Mouse (Mus musculus) heart, embryonic 12.5 days (tissue): Measurements from ENCODE around the gene Tead1. TPM values are rescaled to one million over a fixed set of nuclear protein-coding genes. Genes with fewer than 3 reads are reported as not detected.

Source experiments
- ATAC-seq: fragments of 200-750 bp; cut with Nextera tagmentation; 2 replicates; pipeline ENCODE4 v1.8.0; 2017; ENCODE audit warnings: moderate TSS enrichment, moderate library complexity; ENCODE audit not compliant: insufficient number of reproducible peaks, low FRiP score
- H3K27ac ChIP-seq: fragments of 300-500 bp; sonication (generic); 2 replicates; pipeline ENCODE4 v1.5.1; 2016; ENCODE audit warnings: mild to moderate bottlenecking, moderate library complexity; ENCODE audit not compliant: poor library complexity, severe bottlenecking
- H3K27me3 ChIP-seq: fragments of 300-500 bp; sonication (generic); replicated peaks from 2 replicates; pipeline ENCODE4 v1.6.1; 2016; ENCODE audit warnings: mild to moderate bottlenecking, moderate library complexity
- H3K36me3 ChIP-seq: fragments of 300-500 bp; sonication (generic); 2 replicates; pipeline ENCODE4 v1.6.1; 2016; ENCODE audit warnings: mild to moderate bottlenecking, moderate library complexity
- H3K4me1 ChIP-seq: fragments of 300-500 bp; sonication (generic); replicated peaks from 2 replicates; pipeline ENCODE4 v1.6.1; 2016; ENCODE audit warnings: mild to moderate bottlenecking
- H3K4me2 ChIP-seq: fragments of 300-500 bp; sonication (generic); 2 replicates; pipeline ENCODE4 v1.6.1; 2016; ENCODE audit warnings: mild to moderate bottlenecking, moderate library complexity
- H3K4me3 ChIP-seq: fragments of 300-500 bp; sonication (generic); 2 replicates; pipeline ENCODE4 v1.5.1; 2016; ENCODE audit warnings: mild to moderate bottlenecking
- H3K9ac ChIP-seq: fragments of 300-500 bp; sonication (generic); 2 replicates; pipeline ENCODE4 v1.6.1; 2016; ENCODE audit warnings: mild to moderate bottlenecking, moderate library complexity
- H3K9me3 ChIP-seq: fragments of 300-500 bp; sonication (generic); replicated peaks from 2 replicates; pipeline ENCODE4 v1.6.1; 2016; ENCODE audit warnings: mild to moderate bottlenecking, moderate library complexity
- WGBS: fragments of 180-500 bp; shearing (Covaris S2); methylation state at CpG from one replicate; pipeline ENCODE4 v1.1.7; 2016; 5-methylcytosine and 5-hydroxymethylcytosine counted together
- polyA plus RNA-seq: library from polyadenylated mRNA; unstranded; fragments of >200 nt; fragmentation: Nextera tagmentation; extraction: Ambion mirVana; gene quantifications from 2 replicates; pipeline ENCODE4 v1.2.1, GENCODE M21; 2016

Tead1 gene
- polyA plus RNA-seq, 1 experiment from 2014 or later = 33.9 TPM

DNA sequence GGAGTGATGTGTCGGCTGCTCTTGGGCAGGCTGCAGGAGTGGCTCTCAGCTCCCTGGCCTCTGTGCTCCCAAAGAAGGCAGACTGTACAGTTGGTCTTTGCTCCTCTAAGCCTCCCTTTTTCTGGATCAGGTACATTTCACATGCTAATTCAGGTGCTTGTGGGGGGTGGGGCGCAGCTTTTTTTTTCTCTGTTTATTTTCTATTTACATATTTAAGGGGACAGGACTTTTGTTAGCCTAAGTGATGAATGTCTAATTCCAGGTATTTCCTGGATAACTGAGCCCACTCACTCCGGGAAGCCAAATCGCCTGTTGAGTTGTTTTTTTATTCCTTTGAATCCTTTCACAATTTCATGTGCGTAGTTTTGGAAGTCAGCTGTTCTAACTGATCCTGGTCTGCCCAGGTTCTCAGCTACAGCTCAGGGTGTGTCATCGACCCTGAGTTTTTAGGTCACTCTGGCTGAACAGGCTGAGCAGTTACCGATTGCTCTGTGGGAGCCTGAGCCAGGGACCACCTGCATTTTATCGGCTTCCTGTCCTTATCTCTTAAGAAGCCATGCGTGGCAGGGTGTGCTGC, 9.4 kb downstream of the Tead1 start:
- Histone ChIP-seq H3K9ac (peak overlapping the region; percentile 57), H3K27ac (no peak overlapping the region; the same call in 1 of the 2 replicates), H3K4me3 (no peak overlapping the region)

GRCm38 (mm10) chr7:112690836-112691781, 12.0 kb downstream of the Tead1 start:
- 23% methylated on average over 7 of the region's 7 CpGs for WGBS
- peak overlapping the region; percentile 44; the same call in 1 of the 2 replicates for H3K27ac ChIP-seq
- H3K9ac ChIP-seq = no peak overlapping the region

More for the DNA sequence above, 9.4 kb downstream of the Tead1 start:
- WGBS = 23% methylated on average over 9 of the region's 9 CpGs
- no peaks in the 10 kb centered on the region for H3K27me3 ChIP-seq
- H3K4me1 ChIP-seq = peaks cover 96% of the 10 kb centered on the region
- H3K9me3 ChIP-seq = no peaks in the 10 kb centered on the region
- H3K4me2 ChIP-seq = peak overlapping the region; percentile 33
- no peak for ATAC-seq
- H3K36me3 ChIP-seq = no peaks in the 10 kb centered on the region

DNA sequence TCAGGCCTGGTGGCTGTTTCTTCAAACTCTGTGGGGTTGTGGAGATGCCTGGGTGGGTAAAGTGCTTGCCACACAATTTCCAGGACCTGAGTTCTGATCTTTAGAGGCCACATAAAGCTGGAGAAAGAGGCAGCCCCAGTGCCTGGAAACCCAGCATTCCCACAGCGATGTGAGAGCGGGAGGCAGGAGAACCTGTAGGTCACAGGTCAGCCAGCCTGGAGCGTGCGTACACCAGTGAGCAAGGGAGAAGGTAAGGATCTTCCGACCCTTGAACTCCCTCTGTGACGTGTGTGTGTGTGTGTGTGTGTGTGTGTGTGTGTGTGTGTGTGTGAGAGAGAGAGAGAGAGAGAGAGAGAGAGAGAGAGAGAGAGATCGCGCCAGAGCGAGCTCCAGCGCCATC, 14.4 kb downstream of the Tead1 start:
- no peak overlapping the region for H3K27ac ChIP-seq
- H3K9me3 ChIP-seq = no peaks in the 10 kb centered on the region
- H3K4me1 ChIP-seq = peaks cover 97% of the 10 kb centered on the region
- no peak overlapping the region for H3K9ac ChIP-seq
- no peak overlapping the region for H3K4me2 ChIP-seq
- no peak for ATAC-seq
- 81% methylated on average over 10 of the region's 10 CpGs for WGBS
- no peak overlapping the region for H3K4me3 ChIP-seq
- H3K27me3 ChIP-seq = no peaks in the 10 kb centered on the region
- H3K36me3 ChIP-seq = no peaks in the 10 kb centered on the region

More at GRCm38 (mm10) chr7:112690836-112691781, 12.0 kb downstream of the Tead1 start:
- Histone ChIP-seq H3K36me3 (no peaks in the 10 kb centered on the region), H3K9me3 (no peaks in the 10 kb centered on the region), H3K4me2 (0 out of 2 replicates have a peak overlapping the region, but pooled peaks have one; percentile 4), H3K27me3 (no peaks in the 10 kb centered on the region), H3K4me3 (no peak overlapping the region), H3K4me1 (peaks cover 96% of the 10 kb centered on the region)
- no peak for ATAC-seq

DNA sequence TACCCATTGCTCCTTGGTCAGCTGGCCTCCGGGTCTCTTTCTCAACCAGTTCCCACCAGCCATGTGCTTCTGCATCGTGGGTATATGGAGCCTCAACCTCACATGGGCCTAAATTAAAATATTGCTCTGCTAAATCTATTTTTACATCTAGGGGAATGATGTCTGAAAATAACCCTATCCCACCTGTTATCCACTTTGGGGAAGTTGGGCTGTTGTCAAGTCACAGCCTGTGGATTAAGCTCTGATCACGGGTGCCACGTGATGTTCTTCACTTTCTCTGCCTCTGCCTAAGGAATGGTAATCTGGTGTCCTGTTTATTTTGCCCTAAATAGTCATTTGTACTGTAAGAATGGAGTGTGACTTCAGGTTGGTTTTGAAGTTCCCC, 17.7 kb downstream of the Tead1 start:
- 26% methylated on average over 4 of the region's 4 CpGs for WGBS
- Histone ChIP-seq H3K4me3 (no peak overlapping the region), H3K27me3 (no peaks in the 10 kb centered on the region), H3K9ac (peak overlapping the region; percentile 58; the same call in 1 of the 2 replicates), H3K9me3 (no peaks in the 10 kb centered on the region), H3K27ac (peak overlapping the region; percentile 92), H3K4me2 (peak overlapping the region; percentile 48), H3K36me3 (no peaks in the 10 kb centered on the region), H3K4me1 (peaks cover 92% of the 10 kb centered on the region)
- no peak for ATAC-seq

DNA sequence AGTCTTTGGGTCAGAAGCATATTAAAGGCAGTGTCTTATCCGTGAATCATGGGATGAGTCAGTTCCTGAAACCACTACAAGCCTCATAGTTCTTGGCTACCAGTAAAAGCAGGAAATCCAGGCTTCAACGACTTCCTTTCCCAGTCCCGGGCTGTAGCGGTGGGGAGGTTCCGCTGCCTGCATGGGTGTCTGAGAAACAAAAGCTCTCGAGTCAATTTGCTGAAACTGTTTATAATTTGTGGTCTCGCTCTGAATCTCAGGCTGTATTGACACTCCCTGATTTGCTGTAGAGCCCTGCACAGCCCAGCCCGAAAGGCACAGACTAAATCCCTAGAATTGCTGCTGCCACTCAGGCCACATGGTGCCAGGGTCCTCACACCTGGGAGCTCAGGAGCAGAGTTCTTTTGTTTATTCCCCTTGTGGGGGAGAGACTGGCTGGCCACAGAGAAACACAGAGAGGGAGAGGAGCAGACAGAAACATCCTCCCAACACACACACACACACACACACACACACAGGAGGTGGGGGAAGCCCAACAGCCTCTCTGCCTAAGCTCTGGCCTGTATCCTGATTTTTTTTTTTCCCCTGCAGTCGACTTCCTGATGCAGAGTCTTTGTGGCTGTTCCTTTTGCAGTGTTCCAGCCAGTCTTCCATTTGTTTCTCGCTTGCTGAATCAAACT, 18.2 kb downstream of the Tead1 start:
- H3K4me2 ChIP-seq = peak overlapping the region; percentile 48
- 9% methylated on average over 10 of the region's 10 CpGs for WGBS
- no peaks in the 10 kb centered on the region for H3K36me3 ChIP-seq
- peak overlapping the region; percentile 92 for H3K27ac ChIP-seq
- no peak overlapping the region for H3K4me3 ChIP-seq
- peak overlapping the region; percentile 60; the same call in 1 of the 2 replicates for H3K9ac ChIP-seq
- no peaks in the 10 kb centered on the region for H3K27me3 ChIP-seq
- peaks cover 87% of the 10 kb centered on the region for H3K4me1 ChIP-seq
- peak; percentile 56 for ATAC-seq
- no peaks in the 10 kb centered on the region for H3K9me3 ChIP-seq

DNA sequence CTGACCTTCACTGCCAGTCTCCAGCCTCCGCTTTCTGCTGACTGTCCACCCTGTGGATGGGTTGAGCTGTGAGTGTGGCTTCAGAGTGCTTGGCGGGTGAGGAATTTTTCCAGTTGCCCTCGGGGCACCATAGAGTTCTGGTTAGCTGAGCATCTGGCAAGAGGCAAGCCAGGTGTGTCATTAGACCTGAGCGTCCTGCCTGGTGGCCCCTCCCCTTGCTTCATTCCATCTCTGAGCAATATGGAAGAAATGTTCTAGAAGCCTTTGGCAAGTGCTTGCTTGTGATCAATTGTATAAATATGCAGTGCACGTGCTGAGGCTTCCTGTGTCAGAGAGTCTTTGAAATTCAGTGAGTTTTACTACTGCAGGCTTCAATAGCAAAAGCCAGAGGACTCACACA, 21.0 kb downstream of the Tead1 start:
- Histone ChIP-seq H3K4me1 (peaks cover 73% of the 10 kb centered on the region), H3K9ac (no peak overlapping the region), H3K9me3 (no peaks in the 10 kb centered on the region), H3K27ac (no peak overlapping the region), H3K4me2 (no peak overlapping the region), H3K36me3 (no peaks in the 10 kb centered on the region), H3K4me3 (no peak overlapping the region), H3K27me3 (no peaks in the 10 kb centered on the region)
- 51% methylated on average over 5 of the region's 5 CpGs for WGBS
- ATAC-seq = no peak

GRCm38 (mm10) chr7:112703341-112703740, 24.2 kb downstream of the Tead1 start:
- H3K9ac ChIP-seq = no peak overlapping the region
- H3K4me3 ChIP-seq = no peak overlapping the region
- H3K4me1 ChIP-seq = peaks cover 68% of the 10 kb centered on the region
- H3K36me3 ChIP-seq = no peaks in the 10 kb centered on the region
- H3K9me3 ChIP-seq = no peaks in the 10 kb centered on the region
- WGBS = 54% methylated on average over 4 of the region's 4 CpGs
- H3K27me3 ChIP-seq = no peaks in the 10 kb centered on the region
- no peak for ATAC-seq
- H3K4me2 ChIP-seq = no peak overlapping the region
- H3K27ac ChIP-seq = no peak overlapping the region

DNA sequence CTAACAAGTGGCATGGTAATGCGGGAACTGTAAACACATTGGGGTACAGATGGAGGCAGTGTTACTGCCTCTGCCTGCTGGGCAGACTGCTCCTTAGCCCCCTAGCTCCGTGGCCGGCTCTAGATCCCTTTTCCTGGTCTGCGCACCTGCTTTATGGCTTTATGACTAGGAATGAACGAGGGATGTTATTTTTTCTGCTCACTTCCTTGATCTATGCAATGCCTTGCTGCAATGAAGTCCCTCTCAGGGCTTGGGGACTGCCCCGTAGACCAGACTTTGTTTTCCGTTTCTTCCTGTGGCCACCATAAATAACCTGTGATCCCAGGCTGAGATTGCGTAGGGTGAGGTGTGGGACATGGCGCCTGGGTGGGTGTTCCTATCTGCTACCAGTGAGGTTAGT, 26.8 kb downstream of the Tead1 start:
- Histone ChIP-seq H3K36me3 (no peaks in the 10 kb centered on the region), H3K9ac (no peak overlapping the region), H3K9me3 (no peaks in the 10 kb centered on the region), H3K27ac (0 out of 2 replicates have a peak overlapping the region, but pooled peaks have one; percentile 2), H3K27me3 (no peaks in the 10 kb centered on the region), H3K4me3 (no peak overlapping the region), H3K4me1 (peaks cover 70% of the 10 kb centered on the region), H3K4me2 (no peak overlapping the region)
- WGBS = 58% methylated on average over 9 of the region's 9 CpGs
- no peak for ATAC-seq

GRCm38 (mm10) chr7:112706756-112707155, 27.6 kb downstream of the Tead1 start:
- Histone ChIP-seq H3K9ac (no peak overlapping the region), H3K9me3 (no peaks in the 10 kb centered on the region), H3K36me3 (no peaks in the 10 kb centered on the region), H3K27me3 (no peaks in the 10 kb centered on the region), H3K4me2 (no peak overlapping the region), H3K4me1 (peaks cover 73% of the 10 kb centered on the region), H3K4me3 (no peak overlapping the region), H3K27ac (no peak overlapping the region)
- WGBS = 56% methylated on average over 3 of the region's 4 CpGs
- ATAC-seq = no peak

DNA sequence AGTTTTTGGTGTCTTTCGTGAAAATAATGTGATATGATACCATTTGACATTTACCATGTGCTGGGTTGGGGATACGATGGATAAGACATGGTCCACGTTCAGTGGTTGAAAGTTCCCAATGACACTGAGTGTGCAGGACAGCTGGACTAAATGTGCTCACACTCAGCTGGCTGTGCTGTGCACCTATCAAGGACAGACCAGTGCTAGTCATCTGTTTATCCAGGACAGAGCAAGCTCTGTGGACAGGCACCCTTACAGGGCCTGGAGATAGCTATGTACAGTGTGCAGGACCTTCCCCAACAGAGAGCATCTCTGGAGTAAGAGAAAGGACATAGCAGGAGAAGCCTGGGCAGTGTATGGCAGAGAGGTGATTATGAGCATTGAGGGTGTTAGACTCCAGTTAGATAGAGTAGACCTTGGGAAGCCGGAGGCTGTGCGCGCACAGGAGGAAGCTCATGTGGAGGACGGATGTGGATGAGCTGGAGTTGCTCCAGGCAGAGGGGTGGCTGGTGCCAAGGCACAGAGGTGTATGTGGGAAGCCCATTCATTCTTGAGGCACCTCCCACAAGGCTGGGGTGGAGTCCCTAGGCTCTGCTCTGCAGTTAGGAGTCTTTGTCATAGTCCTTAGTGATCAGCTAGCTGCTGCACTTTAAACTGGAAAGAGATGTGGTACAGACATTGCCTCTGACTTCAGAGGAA, 31.4 kb downstream of the Tead1 start:
- Histone ChIP-seq H3K4me2 (no peak overlapping the region), H3K36me3 (no peaks in the 10 kb centered on the region), H3K9ac (no peak overlapping the region), H3K4me3 (no peak overlapping the region), H3K9me3 (no peaks in the 10 kb centered on the region), H3K27ac (no peak overlapping the region), H3K27me3 (no peaks in the 10 kb centered on the region), H3K4me1 (peaks cover 89% of the 10 kb centered on the region)
- peak; percentile 36; the same call in 1 of the 2 replicates for ATAC-seq
- 60% methylated on average over 7 of the region's 7 CpGs for WGBS
